In the genomic region with DNA sequence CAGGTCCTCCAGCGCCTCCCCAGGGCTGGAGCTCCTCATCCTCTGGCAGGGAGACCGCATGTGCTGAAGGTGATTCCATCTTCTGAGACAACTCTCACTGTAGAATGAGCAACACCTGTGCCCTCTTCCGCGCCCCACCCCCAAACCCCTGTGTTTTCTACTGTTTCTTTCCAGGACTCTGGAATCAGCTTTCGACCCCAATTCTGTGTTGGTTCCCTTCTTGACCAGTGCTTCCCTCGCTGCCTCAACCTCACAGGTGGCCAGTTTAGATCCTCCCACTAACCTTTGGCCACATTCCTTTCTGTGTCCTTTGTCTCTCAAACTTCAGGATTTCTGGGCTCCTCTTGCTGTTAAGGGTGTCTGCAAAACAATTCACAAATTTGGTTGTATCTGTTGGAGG, we compare ENCODE assay signal across 29 mouse cellular contexts. TPM values are rescaled to one million over a fixed set of nuclear protein-coding genes. Genes with fewer than 3 reads are reported as not detected.
DNase-seq lines count a peak whose midpoint lies in the region; ATAC-seq and TF ChIP-seq lines count a peak whose summit lies in the region.
"Had no signal": no experiment of that assay in that cellular context is flagged by ENCODE, and none has a peak within 500 bp of the region (broad histone marks: within the 10 kb centered on the region; RNA-seq: fewer than 3 reads in every experiment).

Slc6a20b (minus strand) TSS at position 285 of the 400 bp plus-strand sequence.

- no peak within 1 kb of the TSS for H3K9ac ChIP-seq in kidney, embryonic 15.5 days
- H3K9ac ChIP-seq: embryonic facial prominence, embryonic 13.5 days; forebrain, postnatal 0 days; heart, embryonic 12.5 days; heart, embryonic 15.5 days; hindbrain, embryonic 13.5 days had no signal

- H3K27me3 ChIP-seq in kidney, embryonic 15.5 days: no peaks in the 10 kb centered on the region
- H3K27me3 ChIP-seq: embryonic facial prominence, embryonic 13.5 days; heart, embryonic 12.5 days; hindbrain, embryonic 13.5 days had no signal

- 79% methylated on average over 6 of the region's 6 CpGs for WGBS in kidney, embryonic 15.5 days
- WGBS in lung, adult 2 months: 79% methylated on average over 6 of the region's 6 CpGs

- H3K4me2 ChIP-seq in kidney, embryonic 15.5 days: no peak within 1 kb of the TSS
- H3K4me2 ChIP-seq: embryonic facial prominence, embryonic 13.5 days; heart, embryonic 12.5 days; heart, embryonic 15.5 days; hindbrain, embryonic 13.5 days had no signal

- H3K4me1 ChIP-seq in kidney, embryonic 15.5 days: no peaks in the 10 kb centered on the region
- no peaks in the 10 kb centered on the region for H3K4me1 ChIP-seq in lung, adult 2 months (ENCODE audit: control insufficient read depth, insufficient read depth, low read length)
- H3K4me1 ChIP-seq: embryonic facial prominence, embryonic 10.5 days; embryonic facial prominence, embryonic 13.5 days; heart, embryonic 12.5 days; heart, embryonic 15.5 days; hindbrain, embryonic 10.5 days; hindbrain, embryonic 13.5 days had no signal

- no peaks in the 10 kb centered on the region for H3K36me3 ChIP-seq in kidney, embryonic 15.5 days
- H3K36me3 ChIP-seq: embryonic facial prominence, embryonic 10.5 days; embryonic facial prominence, embryonic 13.5 days; heart, embryonic 12.5 days; heart, embryonic 15.5 days; hindbrain, embryonic 10.5 days; hindbrain, embryonic 13.5 days had no signal

- DNase-seq in kidney, adult 18-20 months: peak; percentile 61
- DNase-seq in kidney, adult 9 months: peak; percentile 89
- peak; percentile 45 for DNase-seq in kidney, postnatal 10 days
- DNase-seq in kidney, postnatal 36 days: peak; percentile 75 to 79
- DNase-seq in lung, adult 2 months: no peak
- no peak for DNase-seq in layer of hippocampus, adult 8-10 months (ENCODE audit: low spot score in 2 of 2)
- DNase-seq: adrenal gland, adult 8-10 months; adrenal gland, postnatal 25 days; cerebellum, adult 11-12 months; cerebellum, adult 8-10 months; cerebellum, postnatal 10 days; cerebellum, postnatal 36 days; embryo, embryonic 11 days; forebrain, postnatal 0 days; gastrocnemius, postnatal 25 days; heart, adult 18-20 months; heart, postnatal 10 days; heart, postnatal 36 days had no signal

- no peak for ATAC-seq in kidney, embryonic 15.5 days (replicated peaks; ENCODE audit: low FRiP score)
- no peak for ATAC-seq in erythroblast, adult 5-6 weeks (replicated peaks; ENCODE audit: low FRiP score, poor library complexity, severe bottlenecking)
- ATAC-seq: CD4-positive, CD25-positive, alpha-beta regulatory T cell, adult 4 months; forebrain, embryonic 14.5 days; forebrain, postnatal 0 days had no signal

- no peak within 1 kb of the TSS for H3K4me3 ChIP-seq in kidney, embryonic 15.5 days (replicated peaks)
- no peak within 1 kb of the TSS for H3K4me3 ChIP-seq in lung, adult 2 months (replicated peaks; ENCODE audit: extremely low read depth, low read depth, low read length)
- H3K4me3 ChIP-seq: embryonic facial prominence, embryonic 10.5 days; embryonic facial prominence, embryonic 13.5 days; heart, embryonic 12.5 days; heart, embryonic 15.5 days; hindbrain, embryonic 10.5 days; hindbrain, embryonic 13.5 days had no signal

- TF ChIP-seq CTCF in lung, adult 2 months (IDR thresholded peaks at IDR 0.05; ENCODE audit: insufficient read depth, low read length): no peak

- no peak within 1 kb of the TSS for H3K27ac ChIP-seq in kidney, embryonic 15.5 days
- H3K27ac ChIP-seq: embryonic facial prominence, embryonic 10.5 days; embryonic facial prominence, embryonic 13.5 days; heart, embryonic 15.5 days; hindbrain, embryonic 10.5 days; hindbrain, embryonic 13.5 days had no signal

- H3K9me3 ChIP-seq in kidney, embryonic 15.5 days (replicated peaks): no peaks in the 10 kb centered on the region
- H3K9me3 ChIP-seq: embryonic facial prominence, embryonic 10.5 days; embryonic facial prominence, embryonic 13.5 days; heart, embryonic 12.5 days; heart, embryonic 15.5 days; hindbrain, embryonic 10.5 days; hindbrain, embryonic 13.5 days had no signal

- no peak for TF ChIP-seq POLR2A in lung, adult 2 months (IDR thresholded peaks at IDR 0.05; ENCODE audit: borderline replicate concordance, extremely low read depth, low read depth, low read length)

RNA-seq across cellular contexts. Expression of gene Slc6a20b, which starts in this region (rescaled TPM):
- 2.2 and 2.7 TPM in 2 replicates for polyA plus RNA-seq in kidney, embryonic 15.5 days (2015; fragmentation: Nextera tagmentation; extraction: Ambion mirVana)
- 1.0 TPM in 1 of 2 replicates, not detected in the other for total RNA-seq in erythroblast, adult 5-6 weeks (2015; ENCODE audit: low replicate concordance)
- 1.3 and 1.4 TPM in 2 replicates for total RNA-seq in erythroblast, adult 5-6 weeks (2017; ENCODE audit: low replicate concordance)
- 0.07 and 0.08 TPM in 2 replicates for polyA plus RNA-seq in lung, adult 2 months (2012; rRNA removed)
- under 1 TPM; 0.37 to 0.54 (median 0.40) TPM for total RNA-seq in layer of hippocampus, adult 8-10 months (2022)
- total RNA-seq: adrenal gland, adult 8-10 months; adrenal gland, postnatal 25 days; gastrocnemius, adult 8-10 months; gastrocnemius, postnatal 25 days; heart, adult 18-20 months; heart, postnatal 10 days; heart, postnatal 36 days had no signal

Comparison
In these comparisons a context has a peak if more than half of its experiments do, and no peak if none do; other contexts are left out.
1. DNase-seq: peak in kidney, adult 18-20 months (single experiment), kidney, adult 9 months (single experiment), kidney, postnatal 10 days (single experiment) and kidney, postnatal 36 days (2 of 2); none in lung, adult 2 months (single experiment) and layer of hippocampus, adult 8-10 months (0 of 2).